Mouse (Mus musculus): ENCODE data around the gene Efna2. TPM values are rescaled to one million over a fixed set of nuclear protein-coding genes. Genes with fewer than 3 reads are reported as not detected.

The Efna2 gene
- polyA plus RNA-seq, 1 experiment from 2014 or later: 8.5 TPM

DNA sequence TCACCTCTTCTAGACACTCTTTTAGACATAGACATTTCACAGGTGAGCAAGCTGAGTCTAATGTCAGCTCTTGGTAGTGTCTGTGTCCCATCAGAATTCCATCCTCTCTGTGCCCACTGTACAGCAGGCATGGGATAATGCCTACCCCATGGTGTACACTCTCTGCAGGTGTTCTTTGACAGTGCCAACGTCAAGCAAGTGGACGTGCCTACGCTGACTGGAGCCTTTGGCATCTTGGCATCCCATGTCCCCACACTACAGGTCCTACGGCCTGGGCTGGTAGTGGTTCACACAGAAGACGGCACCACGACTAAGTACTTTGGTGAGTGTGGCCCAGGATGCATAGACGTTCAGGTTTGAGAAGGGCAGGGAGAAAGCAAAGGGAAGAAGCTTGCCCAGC is 35.6 kb upstream of the Efna2 start:
- Histone ChIP-seq H3K4me1 (peaks cover 77% of the 10 kb centered on the region), H3K4me3 (peak overlapping the region; percentile 79), H3K27me3 (replicated peaks) (peaks cover 10% of the 10 kb centered on the region), H3K9ac (peak overlapping the region; percentile 59; the same call in 1 of the 2 replicates), H3K36me3 (peaks cover 38% of the 10 kb centered on the region), H3K27ac (replicated peaks) (no peak overlapping the region), H3K9me3 (no peaks in the 10 kb centered on the region), H3K4me2 (peak overlapping the region; percentile 91)
- 89% methylated on average over 7 of the region's 7 CpGs for WGBS
- ATAC-seq (ENCODE audit: extremely low read depth, insufficient number of reproducible peaks, low FRiP score, low TSS enrichment): no peak

DNA sequence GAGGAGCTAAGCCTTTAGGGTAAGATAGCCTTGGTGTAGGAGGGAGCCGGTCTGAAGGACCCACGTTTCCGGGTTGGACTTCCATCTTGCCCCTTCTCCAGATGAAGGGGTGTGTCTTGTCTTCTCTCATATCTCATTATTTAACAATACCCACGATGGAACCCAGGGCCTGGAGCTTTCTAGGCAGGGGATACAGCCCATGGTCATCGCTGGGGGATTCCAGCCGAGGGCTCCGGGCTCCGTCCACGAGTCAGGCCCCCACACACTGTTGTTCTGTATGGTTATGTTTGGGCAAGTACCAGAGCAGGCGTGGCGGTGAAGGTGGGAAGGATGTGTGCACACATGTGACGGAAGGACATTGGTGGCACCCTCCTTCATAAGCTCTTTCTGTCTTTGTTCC is 35.1 kb upstream of the Efna2 start:
- Histone ChIP-seq H3K4me1 (peaks cover 75% of the 10 kb centered on the region), H3K4me2 (no peak overlapping the region), H3K36me3 (peaks cover 38% of the 10 kb centered on the region), H3K27me3 (replicated peaks) (peaks cover 9% of the 10 kb centered on the region; the same call in 1 of the 2 replicates), H3K9me3 (no peaks in the 10 kb centered on the region), H3K9ac (peak overlapping the region; percentile 59; the same call in 1 of the 2 replicates), H3K27ac (replicated peaks) (0 out of 2 replicates have a peak overlapping the region, but pooled peaks have one; percentile 24), H3K4me3 (0 out of 2 replicates have a peak overlapping the region, but pooled peaks have one; percentile 4)
- 89% methylated on average over 12 of the region's 12 CpGs for WGBS
- no peak for ATAC-seq (ENCODE audit: extremely low read depth, insufficient number of reproducible peaks, low FRiP score, low TSS enrichment)

DNA sequence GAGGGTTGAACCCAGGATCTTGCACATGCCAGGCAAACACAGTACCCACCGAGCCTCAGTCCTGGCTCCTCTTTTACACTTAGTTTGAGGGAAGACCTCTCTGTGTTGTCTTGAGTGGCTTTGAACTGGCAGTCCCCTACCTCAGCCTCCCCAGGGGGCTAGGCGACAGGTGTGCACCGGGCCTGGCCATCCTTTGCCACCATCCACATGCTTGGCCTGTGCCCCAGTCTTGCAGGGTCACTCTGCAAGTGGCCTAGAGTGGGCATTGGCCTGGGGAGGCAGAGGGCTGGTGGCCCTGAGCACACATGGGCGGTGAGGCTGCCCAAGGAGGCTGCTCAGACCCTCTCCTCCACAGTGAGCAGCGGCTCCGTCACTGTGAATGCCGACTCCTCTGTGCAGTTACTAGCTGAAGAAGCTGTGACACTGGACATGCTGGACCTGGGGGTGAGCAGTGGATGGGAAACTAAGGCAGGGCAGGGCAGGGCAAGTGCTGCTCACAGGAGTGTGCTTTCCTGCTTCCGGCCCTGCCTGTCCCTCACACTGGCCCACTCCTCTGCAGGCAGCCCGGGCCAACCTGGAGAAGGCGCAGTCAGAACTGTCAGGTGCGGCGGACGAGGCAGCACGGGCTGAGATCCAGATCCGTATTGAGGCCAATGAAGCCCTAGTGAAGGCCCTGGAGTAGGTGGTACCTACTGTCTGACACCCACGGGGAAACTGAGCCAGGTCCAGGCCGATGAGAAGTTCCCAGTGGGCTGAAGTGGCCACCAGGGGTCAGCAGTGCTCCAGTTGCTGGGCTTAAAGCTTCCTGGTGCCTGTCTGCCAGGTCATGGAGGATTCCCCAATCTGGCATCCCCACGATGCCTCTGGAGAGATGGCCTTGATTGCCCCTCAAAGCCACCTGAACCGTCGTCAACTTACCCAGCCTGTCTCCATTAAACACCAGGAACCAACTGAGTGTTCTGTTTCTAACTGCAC is 34.1 kb upstream of the Efna2 start:
- H3K4me1 ChIP-seq: peaks cover 69% of the 10 kb centered on the region
- H3K27ac ChIP-seq (replicated peaks): peak overlapping the region; percentile 99
- peaks cover 43% of the 10 kb centered on the region for H3K36me3 ChIP-seq
- no peaks in the 10 kb centered on the region for H3K9me3 ChIP-seq
- H3K27me3 ChIP-seq (replicated peaks): no peaks in the 10 kb centered on the region
- 76% methylated on average over 20 of the region's 20 CpGs for WGBS
- peak overlapping the region; percentile 6 for H3K4me3 ChIP-seq
- H3K4me2 ChIP-seq: peak overlapping the region; percentile 93
- peak overlapping the region; percentile 100 for H3K9ac ChIP-seq
- ATAC-seq (ENCODE audit: extremely low read depth, insufficient number of reproducible peaks, low FRiP score, low TSS enrichment): no peak

DNA sequence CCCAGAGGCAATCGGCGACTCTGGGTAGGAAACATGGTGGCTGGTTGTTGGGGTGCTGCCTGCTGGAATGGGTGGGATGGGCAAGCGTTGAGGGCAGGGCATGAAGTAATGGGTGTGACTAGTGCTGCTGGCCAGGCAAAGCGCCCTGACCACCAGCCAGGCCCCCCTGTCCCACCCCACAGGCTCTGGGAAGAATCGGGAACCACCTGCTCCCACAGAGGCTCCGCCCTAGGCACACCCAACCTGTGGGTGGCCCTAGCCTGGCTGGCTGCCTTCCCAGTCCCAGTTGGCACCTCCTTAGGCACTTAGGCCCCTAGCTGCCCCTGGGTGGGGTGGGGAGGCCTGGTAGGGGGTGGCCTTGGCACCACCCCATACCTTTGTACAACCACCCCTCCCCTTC is 33.4 kb upstream of the Efna2 start:
- no peak for ATAC-seq (ENCODE audit: extremely low read depth, insufficient number of reproducible peaks, low FRiP score, low TSS enrichment)
- H3K27ac ChIP-seq (replicated peaks): peak overlapping the region; percentile 99
- peak overlapping the region; percentile 93 for H3K4me2 ChIP-seq
- H3K9ac ChIP-seq: peak overlapping the region; percentile 100
- no peaks in the 10 kb centered on the region for H3K27me3 ChIP-seq (replicated peaks)
- WGBS: 83% methylated on average over 6 of the region's 6 CpGs
- no peaks in the 10 kb centered on the region for H3K9me3 ChIP-seq
- H3K4me1 ChIP-seq: peaks cover 64% of the 10 kb centered on the region
- peaks cover 49% of the 10 kb centered on the region for H3K36me3 ChIP-seq
- H3K4me3 ChIP-seq: peak overlapping the region; percentile 6; the same call in 1 of the 2 replicates

DNA sequence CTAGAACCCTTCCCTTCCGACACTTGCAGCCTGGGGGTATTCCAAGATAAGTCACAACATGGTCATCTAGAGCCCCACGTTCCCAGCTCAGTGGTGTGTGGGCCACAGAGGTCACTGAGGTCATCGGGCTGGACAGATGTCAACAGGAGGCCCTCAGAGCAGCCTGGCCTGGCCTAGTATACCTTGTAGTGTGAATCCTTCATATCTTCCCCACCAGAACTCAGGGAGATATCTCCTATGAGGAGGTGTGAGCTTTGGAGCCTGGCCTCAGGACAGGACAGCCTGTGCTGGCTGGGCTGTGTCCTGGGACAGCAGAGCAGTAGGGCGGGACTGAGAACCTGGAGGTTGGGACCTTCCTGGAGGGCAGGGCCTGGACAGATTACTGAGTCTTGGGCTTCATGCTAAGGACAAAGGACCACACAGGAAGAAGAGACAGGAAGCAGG is 32.7 kb upstream of the Efna2 start:
- Histone ChIP-seq H3K27ac (replicated peaks) (peak overlapping the region; percentile 99), H3K27me3 (replicated peaks) (no peaks in the 10 kb centered on the region), H3K4me1 (peaks cover 59% of the 10 kb centered on the region), H3K36me3 (peaks cover 56% of the 10 kb centered on the region), H3K9me3 (no peaks in the 10 kb centered on the region), H3K4me2 (peak overlapping the region; percentile 93), H3K4me3 (peak overlapping the region; percentile 95; the same call in 1 of the 2 replicates), H3K9ac (peak overlapping the region; percentile 100)
- WGBS: 48% methylated on average over 4 of the region's 4 CpGs
- no peak for ATAC-seq (ENCODE audit: extremely low read depth, insufficient number of reproducible peaks, low FRiP score, low TSS enrichment)

DNA sequence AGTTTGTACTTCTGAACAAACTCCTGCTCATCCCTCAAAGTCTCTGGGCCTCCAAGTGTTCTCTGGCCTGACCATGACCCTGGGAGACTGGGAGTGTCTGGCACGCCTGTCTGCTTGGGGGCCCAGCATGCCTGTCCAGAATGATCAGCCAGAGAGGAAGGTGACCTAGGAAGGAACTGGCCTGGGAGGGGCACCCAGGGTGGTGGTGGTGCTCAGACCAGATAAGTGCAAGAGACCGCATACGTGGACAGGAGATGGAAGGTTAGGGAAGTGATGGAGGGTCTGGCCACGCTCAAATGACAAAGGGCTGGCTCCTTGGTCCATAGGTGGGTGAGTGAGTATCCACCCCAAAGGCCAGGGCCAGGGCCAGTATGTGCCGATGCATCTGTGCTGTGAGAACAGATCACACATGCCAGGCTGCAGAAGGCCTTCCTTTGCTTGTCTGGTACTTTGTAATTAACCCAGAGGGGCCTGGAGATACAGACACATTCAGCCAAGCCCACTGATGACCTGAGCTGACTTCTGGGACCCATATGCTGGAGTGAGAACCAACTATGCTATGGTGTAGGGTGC is 32.0 kb upstream of the Efna2 start:
- Histone ChIP-seq H3K36me3 (peaks cover 63% of the 10 kb centered on the region), H3K27me3 (replicated peaks) (no peaks in the 10 kb centered on the region), H3K4me3 (peak overlapping the region; percentile 95), H3K4me1 (peaks cover 62% of the 10 kb centered on the region), H3K27ac (replicated peaks) (peak overlapping the region; percentile 99), H3K9me3 (no peaks in the 10 kb centered on the region), H3K4me2 (peak overlapping the region; percentile 93), H3K9ac (peak overlapping the region; percentile 100)
- no peak for ATAC-seq (ENCODE audit: extremely low read depth, insufficient number of reproducible peaks, low FRiP score, low TSS enrichment)
- WGBS: 46% methylated on average over 5 of the region's 5 CpGs

DNA sequence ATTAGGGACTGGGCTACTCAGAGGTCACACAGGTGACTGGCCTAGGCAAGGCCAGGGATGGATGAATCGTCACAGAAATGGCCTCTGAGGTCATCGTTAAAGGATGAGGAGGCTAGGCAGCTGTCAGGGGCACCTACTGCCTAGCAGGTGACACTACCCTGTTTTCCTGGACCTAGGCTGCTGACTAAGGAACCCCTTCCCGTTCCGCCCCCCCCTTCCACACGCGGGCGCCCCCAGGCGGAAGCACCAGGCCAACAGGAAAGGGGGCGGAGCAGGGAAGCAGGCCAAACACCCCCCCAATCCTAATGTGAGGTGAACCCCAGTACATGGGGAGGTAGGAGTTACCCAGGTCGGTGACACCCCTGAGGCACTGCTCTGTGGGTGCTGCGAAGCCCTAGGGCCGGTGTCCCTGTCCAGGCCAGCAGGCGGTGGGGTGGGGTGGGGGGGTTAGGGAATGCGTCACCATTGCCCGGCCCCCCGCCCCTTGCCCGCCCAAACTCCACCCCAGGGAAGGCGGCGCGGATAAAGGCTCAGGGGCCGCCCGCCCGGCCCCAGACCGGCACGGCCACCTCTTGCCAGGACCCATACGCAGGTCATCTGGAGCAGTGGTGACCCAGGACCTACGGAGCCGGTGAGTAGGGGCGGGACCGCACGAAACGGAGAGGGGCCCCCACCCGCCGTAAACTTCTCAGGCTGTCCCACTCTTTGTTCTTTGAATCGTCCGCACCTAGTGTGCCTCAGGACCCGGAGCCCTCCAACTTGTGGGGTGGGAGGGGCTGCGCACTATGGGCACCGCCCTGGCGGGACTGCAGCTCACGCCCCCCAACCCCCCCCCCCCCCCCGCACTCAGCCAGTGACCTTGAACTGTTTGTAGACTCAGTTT is 31.3 kb upstream of the Efna2 start, which contains the start of gene Midn:
Gene Midn (plus strand): TSS at position 554 of the 883 bp plus-strand sequence.
- peaks cover 66% of the 10 kb centered on the region for H3K4me1 ChIP-seq
- peak within 1 kb of the TSS; percentile 93 for H3K4me2 ChIP-seq
- H3K4me3 ChIP-seq: peak within 1 kb of the TSS; percentile 95
- H3K9me3 ChIP-seq: no peaks in the 10 kb centered on the region
- peaks cover 70% of the 10 kb centered on the region for H3K36me3 ChIP-seq
- no peaks in the 10 kb centered on the region for H3K27me3 ChIP-seq (replicated peaks)
- peak within 1 kb of the TSS; percentile 99 for H3K27ac ChIP-seq (replicated peaks)
- H3K9ac ChIP-seq: peak within 1 kb of the TSS; percentile 100
- peak; percentile 49 for ATAC-seq (ENCODE audit: extremely low read depth, insufficient number of reproducible peaks, low FRiP score, low TSS enrichment)
- under 1% methylated on average over 41 of the region's 42 CpGs for WGBS

DNA sequence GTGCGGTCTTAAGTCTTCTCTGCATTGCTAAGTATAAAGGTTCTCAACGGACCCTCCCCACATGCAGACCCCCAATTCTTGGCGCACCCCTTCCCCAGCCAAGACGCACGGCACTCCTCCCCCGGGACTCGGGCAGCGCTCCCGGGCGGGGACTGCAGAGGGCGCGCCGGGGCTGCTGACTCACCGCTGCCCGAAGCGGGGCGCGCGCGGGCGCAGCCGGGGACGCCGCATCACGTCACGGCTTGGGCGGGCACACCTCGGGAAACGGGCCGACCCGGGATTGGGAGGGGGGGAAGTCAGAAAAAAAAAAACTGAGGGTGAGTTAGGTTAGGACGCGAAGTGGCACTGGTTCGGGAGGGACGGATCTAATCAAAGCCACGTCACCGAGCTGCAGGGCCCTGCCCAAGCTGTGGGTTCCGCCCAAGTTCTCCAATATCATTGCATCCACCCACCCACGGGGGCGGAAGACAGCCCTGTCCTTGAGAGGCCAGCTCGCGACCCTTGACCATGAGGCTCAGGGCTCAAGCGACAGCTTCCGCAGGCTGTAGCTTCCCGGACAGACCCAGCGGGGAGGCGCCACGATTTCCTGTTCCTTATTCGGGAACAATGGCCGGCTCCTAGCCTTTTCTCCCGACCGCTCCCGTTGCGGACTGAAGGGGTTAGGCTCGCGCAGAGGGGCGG is 30.5 kb upstream of the Efna2 start:
- Histone ChIP-seq H3K9ac (peak overlapping the region; percentile 100), H3K36me3 (peaks cover 72% of the 10 kb centered on the region), H3K4me3 (peak overlapping the region; percentile 95), H3K27ac (replicated peaks) (peak overlapping the region; percentile 99), H3K9me3 (no peaks in the 10 kb centered on the region), H3K27me3 (replicated peaks) (no peaks in the 10 kb centered on the region), H3K4me2 (peak overlapping the region; percentile 93), H3K4me1 (peaks cover 66% of the 10 kb centered on the region)
- ATAC-seq (ENCODE audit: extremely low read depth, insufficient number of reproducible peaks, low FRiP score, low TSS enrichment): peak; percentile 30; the same call in 1 of the 2 replicates
- WGBS: 1% methylated on average over 57 of the region's 57 CpGs

DNA sequence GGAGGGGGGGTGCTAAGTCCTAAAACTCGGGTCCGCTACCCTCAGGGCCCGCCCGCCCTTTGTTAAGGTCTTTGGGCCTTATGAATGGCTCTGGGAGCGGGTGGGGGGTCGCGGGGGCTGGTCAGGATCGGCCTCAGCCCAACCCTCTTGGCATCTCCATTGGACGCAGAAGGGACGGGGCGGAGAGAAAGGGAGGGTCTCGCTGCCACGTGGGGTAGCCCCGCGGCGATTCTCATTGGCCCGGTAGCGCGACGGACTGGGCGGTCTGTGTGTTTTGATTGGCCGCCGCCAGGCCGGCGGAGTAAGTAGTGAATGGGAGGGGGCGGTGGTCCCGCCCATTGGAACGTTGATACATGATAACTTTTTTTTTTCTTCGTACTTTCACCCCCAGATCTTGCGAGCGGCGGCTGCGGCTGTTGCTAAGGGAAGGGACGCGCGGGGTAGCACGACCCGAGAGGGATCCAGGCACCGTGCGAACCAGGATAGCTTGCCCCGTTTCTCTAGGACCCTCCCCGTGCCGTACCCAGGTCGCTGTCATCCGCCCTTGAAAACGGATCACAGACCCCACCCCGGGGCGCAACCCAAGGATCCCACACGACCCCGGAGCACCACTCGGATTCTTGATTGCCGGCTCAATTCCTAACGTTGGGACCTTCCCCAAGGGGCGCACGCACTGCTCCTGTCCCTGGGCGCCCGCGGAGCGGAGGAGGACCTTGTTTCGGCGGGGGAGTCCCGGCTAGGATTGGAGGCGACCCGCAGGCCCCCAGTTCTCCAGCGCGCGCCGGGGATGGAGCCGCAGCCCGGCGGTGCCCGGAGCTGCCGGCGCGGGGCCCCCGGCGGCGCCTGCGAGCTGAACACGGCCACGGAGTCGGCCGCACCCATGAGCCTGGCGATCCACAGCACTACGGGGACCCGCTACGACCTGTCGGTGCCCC is 29.7 kb upstream of the Efna2 start:
- H3K9me3 ChIP-seq: no peaks in the 10 kb centered on the region
- ATAC-seq (ENCODE audit: extremely low read depth, insufficient number of reproducible peaks, low FRiP score, low TSS enrichment): peak; percentile 69
- H3K4me3 ChIP-seq: peak overlapping the region; percentile 95
- peak overlapping the region; percentile 100 for H3K9ac ChIP-seq
- H3K4me1 ChIP-seq: peaks cover 66% of the 10 kb centered on the region
- H3K27me3 ChIP-seq (replicated peaks): no peaks in the 10 kb centered on the region
- H3K36me3 ChIP-seq: peaks cover 72% of the 10 kb centered on the region
- peak overlapping the region; percentile 93 for H3K4me2 ChIP-seq
- under 1% methylated on average over 88 of the region's 88 CpGs for WGBS
- H3K27ac ChIP-seq (replicated peaks): peak overlapping the region; percentile 99
